In genomic region chr13:103195847-103196246, GRCm38 (mm10) we compare ENCODE assay signal across 27 mouse cellular contexts.
"Had no signal": no experiment of that assay in that cellular context is flagged by ENCODE, and none has a peak within 500 bp of the region (broad histone marks: within the 10 kb centered on the region; RNA-seq: fewer than 3 reads in every experiment).

No protein-coding gene starts in this region.

- H3K4me1 ChIP-seq: heart, embryonic 13.5 days; heart, embryonic 15.5 days; intestine, embryonic 15.5 days; kidney, embryonic 15.5 days had no signal

- H3K36me3 ChIP-seq: heart, embryonic 12.5 days; heart, embryonic 13.5 days; heart, embryonic 15.5 days; hindbrain, embryonic 12.5 days; hindbrain, embryonic 13.5 days; hindbrain, embryonic 15.5 days; intestine, embryonic 15.5 days; kidney, embryonic 15.5 days had no signal

- H3K4me3 ChIP-seq: heart, embryonic 12.5 days; heart, embryonic 13.5 days; heart, embryonic 15.5 days; hindbrain, embryonic 12.5 days; hindbrain, embryonic 13.5 days; hindbrain, embryonic 15.5 days; intestine, embryonic 15.5 days; kidney, embryonic 15.5 days; layer of hippocampus, adult 2 months; left cerebral cortex, adult 2 months had no signal

- DNase-seq: heart, postnatal 10 days; heart, postnatal 14 days; heart, postnatal 4 days; kidney, adult 11 months; kidney, adult 18-20 months; kidney, adult 8-10 months; kidney, postnatal 10 days; kidney, postnatal 25 days; kidney, postnatal 4 days; layer of hippocampus, postnatal 36 days had no signal

- H3K9me3 ChIP-seq: heart, embryonic 12.5 days; heart, embryonic 13.5 days; heart, embryonic 15.5 days; hindbrain, embryonic 12.5 days; hindbrain, embryonic 13.5 days; hindbrain, embryonic 15.5 days; intestine, embryonic 15.5 days; kidney, embryonic 15.5 days had no signal

- H3K27ac ChIP-seq: heart, embryonic 13.5 days; heart, embryonic 15.5 days; hindbrain, embryonic 12.5 days; hindbrain, embryonic 13.5 days; hindbrain, embryonic 14.5 days; hindbrain, embryonic 15.5 days; hindbrain, postnatal 0 days; intestine, embryonic 15.5 days; kidney, embryonic 15.5 days; kidney, postnatal 0 days; layer of hippocampus, adult 2 months; left cerebral cortex, adult 2 months had no signal

- H3K27me3 ChIP-seq: heart, embryonic 12.5 days; heart, embryonic 13.5 days; heart, embryonic 15.5 days; hindbrain, embryonic 12.5 days; hindbrain, embryonic 13.5 days; hindbrain, embryonic 15.5 days; intestine, embryonic 15.5 days; kidney, embryonic 15.5 days had no signal

- ATAC-seq: hindbrain, embryonic 16.5 days; hindbrain, postnatal 0 days; inflammation-experienced regulatory T-cells, adult 6 months; intestine, embryonic 15.5 days; intestine, embryonic 16.5 days; intestine, postnatal 0 days had no signal
